Mouse (Mus musculus): ENCODE results near the gene Gm4836. TPM values are rescaled to one million over a fixed set of nuclear protein-coding genes. Genes with fewer than 3 reads are reported as not detected.
"Not testable (repeated sequence)": the region's sequence is repeated elsewhere in the genome, so short reads cannot be mapped to it uniquely, and the experiment has no call there.

Gm4836 gene
- total RNA-seq (2012; rRNA removed) = not detected in 2 replicates
- total RNA-seq (2014; rRNA removed) = not detected in 2 replicates
- polyA plus RNA-seq (2012; ENCODE audit: insufficient read length, low read depth) = not detected in 2 replicates

GRCm38 (mm10) chrX:28293532-28293931, at the start of gene Gm4836:
Gene Gm4836 (minus strand): TSS chrX:28293632.
- H3K4me3 ChIP-seq (replicated peaks in 1 of 3; ENCODE audit: low read depth in 2 of 3, low read length in 2 of 3, poor library complexity in 1 of 3); DNase-seq (ENCODE audit: extremely low read depth); H3K79me2 ChIP-seq (replicated peaks; ENCODE audit: control insufficient read depth, extremely low read depth, insufficient read depth, poor library complexity, severe bottlenecking); H3K4me1 ChIP-seq (ENCODE audit: control insufficient read depth in 1 of 2, insufficient read depth in 2 of 2); H3K9ac ChIP-seq (ENCODE audit: insufficient read depth, low read depth); H3K27ac ChIP-seq (ENCODE audit: insufficient read depth, low read depth); H3K27me3 ChIP-seq (replicated peaks); H3K4me2 ChIP-seq (ENCODE audit: insufficient read depth, low read depth, poor library complexity, severe bottlenecking); in situ Hi-C loops (cut with MboI; ENCODE audit: low pct_ligation_motif_present, low pct_unique_long_range_greater_than_20kb, low sequenced_read_pairs); dilution Hi-C loops (cut with MboI; ENCODE audit: extremely low pct_ligation_motif_present, extremely low pct_unique_long_range_greater_than_20kb, low sequenced_read_pairs); H3K9me3 ChIP-seq (replicated peaks; ENCODE audit: low read length); H3K36me3 ChIP-seq (replicated peaks in 1 of 2; ENCODE audit: control insufficient read depth in 1 of 2, insufficient read depth in 1 of 2, low read length in 1 of 2): not testable (repeated sequence)
